Mouse (Mus musculus) heart, embryonic 14.5 days (tissue): Measurements from ENCODE around the gene Mrpl38. TPM values are rescaled to one million over a fixed set of nuclear protein-coding genes. Genes with fewer than 3 reads are reported as not detected.

Source experiments
- ATAC-seq: fragments of 200-750 bp; cut with Nextera tagmentation; 2 replicates; pipeline ENCODE4 v1.8.0; 2017; ENCODE audit warnings: low read depth, moderate TSS enrichment; ENCODE audit not compliant: insufficient number of reproducible peaks, insufficient read depth, low FRiP score
- H3K27ac ChIP-seq, 2 experiments: fragments of 200-500 bp in 1 of 2; fragments of 300-500 bp in 1 of 2; sonication (generic) in 1 of 2; replicated peaks in 1 of 2; 2 replicates each; pipeline ENCODE4 v1.5.1; 2012 to 2014; ENCODE audit warnings: low read depth in 2 of 2, low read length in 2 of 2, control low read depth in 1 of 2, mild to moderate bottlenecking in 1 of 2, mixed read lengths in 1 of 2; ENCODE audit not compliant: control insufficient read depth in 1 of 2, insufficient read depth in 1 of 2
- H3K27me3 ChIP-seq: fragments of 300-500 bp; sonication (generic); 2 replicates; pipeline ENCODE4 v1.6.1; 2014; ENCODE audit warnings: mild to moderate bottlenecking, low read length, control low read depth; ENCODE audit not compliant: control insufficient read depth, insufficient read depth
- H3K36me3 ChIP-seq: fragments of 300-500 bp; sonication (generic); 2 replicates; pipeline ENCODE4 v1.6.1; 2014; ENCODE audit warnings: mild to moderate bottlenecking, control low read depth, low read length, mixed read lengths; ENCODE audit not compliant: control insufficient read depth, insufficient read depth
- H3K4me1 ChIP-seq, 2 experiments: fragments of 200-500 bp in 1 of 2; fragments of 300-500 bp in 1 of 2; sonication (generic) in 1 of 2; 2 replicates each; pipeline ENCODE4 v1.6.1; 2012 to 2014; ENCODE audit warnings: low read length in 2 of 2, control low read depth in 1 of 2, mixed read lengths in 1 of 2; ENCODE audit not compliant: control insufficient read depth in 2 of 2, insufficient read depth in 2 of 2
- H3K4me2 ChIP-seq: fragments of 300-500 bp; sonication (generic); 2 replicates; pipeline ENCODE4 v1.6.1; 2014; ENCODE audit warnings: mild to moderate bottlenecking, low read length
- H3K4me3 ChIP-seq, 2 experiments: fragments of 200-500 bp in 1 of 2; fragments of 300-500 bp in 1 of 2; sonication (generic) in 1 of 2; 2 replicates each; pipeline ENCODE4 v1.5.1; 2012 to 2014; ENCODE audit warnings: low read length in 2 of 2, mild to moderate bottlenecking in 2 of 2, control low read depth in 1 of 2, low read depth in 1 of 2, moderate library complexity in 1 of 2; ENCODE audit not compliant: control insufficient read depth in 1 of 2, insufficient read depth in 1 of 2
- H3K9ac ChIP-seq: fragments of 300-500 bp; sonication (generic); 2 replicates; pipeline ENCODE4 v1.6.1; 2014; ENCODE audit warnings: mild to moderate bottlenecking, low read length
- H3K9me3 ChIP-seq: fragments of 300-500 bp; sonication (generic); 2 replicates; pipeline ENCODE4 v1.6.1; 2016; ENCODE audit warnings: low read length, control low read depth; ENCODE audit not compliant: control insufficient read depth
- WGBS: fragments of 180-500 bp; shearing (Covaris S2); extraction: QIAGEN DNeasy Blood & Tissue Kit; methylation state at CpG from one replicate; pipeline ENCODE4 v1.1.7; 2014; 5-methylcytosine and 5-hydroxymethylcytosine counted together
- polyA plus RNA-seq: library from polyadenylated mRNA; unstranded; fragments of >200 nt; fragmentation: Nextera tagmentation; extraction: Ambion mirVana; gene quantifications from 2 replicates; pipeline ENCODE4 v1.2.1, GENCODE M21; 2014

Gene Mrpl38
- 92.3 and 96.6 TPM in 2 replicates for polyA plus RNA-seq

GRCm38 (mm10) chr11:116138468-116139138 lies at the start of gene Mrpl38:
TSS of gene Mrpl38 (minus strand) at chr11:116138868.
- whole genome bisulfite sequencing, result under 1% methylated on average over 60 of the region's 60 CpGs
- Histone ChIP-seq H3K4me2 (peak within 1 kb of the TSS; percentile 76), H3K9ac (peak within 1 kb of the TSS; percentile 83), H3K4me3 (peak within 1 kb of the TSS; percentile 73 to 76), H3K27me3 (no peaks in the 10 kb centered on the region), H3K4me1 (peaks cover 6 to 10% of the 10 kb centered on the region in 2 experiments), H3K36me3 (peaks cover 53% of the 10 kb centered on the region), H3K9me3 (no peaks in the 10 kb centered on the region), H3K27ac (peak within 1 kb of the TSS; percentile 38 to 69)
- ATAC-seq, result peak; percentile 93

GRCm38 (mm10) chr11:116187226-116187930 lies 48.7 kb upstream of the Mrpl38 start:
- Histone ChIP-seq H3K9ac (no peak overlapping the region), H3K4me3 (no peak overlapping the region), H3K27ac (peak overlapping the region; percentile 28 to 49; a peak in 2 of 4 replicates), H3K4me2 (no peak overlapping the region), H3K36me3 (peaks cover 83% of the 10 kb centered on the region), H3K9me3 (no peaks in the 10 kb centered on the region), H3K4me1 (peaks cover 3 to 7% of the 10 kb centered on the region in 2 experiments; a peak in 2 of 4 replicates), H3K27me3 (no peaks in the 10 kb centered on the region)
- 50% methylated on average over 11 of the region's 11 CpGs for WGBS
- ATAC-seq, result no peak

GRCm38 (mm10) chr11:116186360-116186759 lies 47.7 kb upstream of the Mrpl38 start:
- peaks cover 89% of the 10 kb centered on the region for H3K36me3 ChIP-seq
- ATAC-seq, result no peak
- peak overlapping the region; percentile 28 to 32; a peak in 1 of 4 replicates for H3K27ac ChIP-seq
- peaks cover 3 to 7% of the 10 kb centered on the region in 2 experiments; a peak in 2 of 4 replicates for H3K4me1 ChIP-seq
- no peaks in the 10 kb centered on the region for H3K9me3 ChIP-seq
- H3K4me3 ChIP-seq, result no peak overlapping the region
- 89% methylated on average over 11 of the region's 11 CpGs for WGBS
- no peak overlapping the region for H3K4me2 ChIP-seq
- H3K9ac ChIP-seq, result no peak overlapping the region
- no peaks in the 10 kb centered on the region for H3K27me3 ChIP-seq

- H3K27ac ChIP-seq, result peak overlapping the region; percentile 28 to 32; a peak in 1 of 4 replicates
- WGBS, result 68% methylated on average over 3 of the region's 3 CpGs
Measured at GRCm38 (mm10) chr11:116185836-116186235, 47.2 kb upstream of the Mrpl38 start.

GRCm38 (mm10) chr11:116178411-116179121 lies 39.9 kb upstream of the Mrpl38 start:
- Histone ChIP-seq H3K9me3 (no peaks in the 10 kb centered on the region), H3K27ac (no peak overlapping the region), H3K27me3 (no peaks in the 10 kb centered on the region), H3K4me1 (no peaks in the 10 kb centered on the region), H3K4me3 (no peak overlapping the region), H3K4me2 (no peak overlapping the region), H3K9ac (no peak overlapping the region), H3K36me3 (peaks cover 92% of the 10 kb centered on the region)
- ATAC-seq, result no peak
- 89% methylated on average over 20 of the region's 20 CpGs for WGBS

More at GRCm38 (mm10) chr11:116185836-116186235, 47.2 kb upstream of the Mrpl38 start:
- Histone ChIP-seq H3K9me3 (no peaks in the 10 kb centered on the region), H3K4me3 (no peak overlapping the region), H3K4me1 (peaks cover 3 to 7% of the 10 kb centered on the region in 2 experiments; a peak in 2 of 4 replicates), H3K4me2 (no peak overlapping the region), H3K9ac (no peak overlapping the region), H3K27me3 (no peaks in the 10 kb centered on the region), H3K36me3 (peaks cover 86% of the 10 kb centered on the region)
- ATAC-seq, result no peak

- no peak overlapping the region for H3K4me2 ChIP-seq
- WGBS, result 86% methylated on average over 7 of the region's 7 CpGs
- no peaks in the 10 kb centered on the region for H3K4me1 ChIP-seq
- no peak for ATAC-seq
- H3K36me3 ChIP-seq, result peaks cover 96% of the 10 kb centered on the region
- no peaks in the 10 kb centered on the region for H3K9me3 ChIP-seq
- H3K27ac ChIP-seq, result no peak overlapping the region
- no peak overlapping the region for H3K9ac ChIP-seq
- H3K4me3 ChIP-seq, result no peak overlapping the region
- no peaks in the 10 kb centered on the region for H3K27me3 ChIP-seq
Measured at GRCm38 (mm10) chr11:116176010-116176409, 37.3 kb upstream of the Mrpl38 start.

- Histone ChIP-seq H3K36me3 (peaks cover 90% of the 10 kb centered on the region), H3K27me3 (no peaks in the 10 kb centered on the region), H3K4me1 (no peaks in the 10 kb centered on the region), H3K9ac (no peak overlapping the region), H3K27ac (no peak overlapping the region), H3K4me3 (no peak overlapping the region), H3K4me2 (no peak overlapping the region), H3K9me3 (no peaks in the 10 kb centered on the region)
- 87% methylated on average over 22 of the region's 22 CpGs for WGBS
- no peak for ATAC-seq
Measured at GRCm38 (mm10) chr11:116174775-116175448, 36.2 kb upstream of the Mrpl38 start.
